Mouse (Mus musculus): ENCODE measurements around the gene Adam15. TPM values are rescaled to one million over a fixed set of nuclear protein-coding genes. Genes with fewer than 3 reads are reported as not detected.

Adam15 gene
- polyA plus RNA-seq, 1 experiment from 2014 or later, result 23.2 TPM

- ATAC-seq (replicated peaks; ENCODE audit: low FRiP score) (no peak), DNase-seq (ENCODE audit: low spot score) (peak; percentile 66)
- Histone ChIP-seq H3K9me3 (ENCODE audit: control insufficient read depth, low read length) (no peaks in the 10 kb centered on the region), H3K4me3 (ENCODE audit: low read depth, low read length) (peak overlapping the region; percentile 64), H3K36me3 (ENCODE audit: control insufficient read depth, insufficient read depth, low read length) (no peaks in the 10 kb centered on the region), H3K27me3 (replicated peaks; ENCODE audit: control insufficient read depth, insufficient read depth, low read length) (no peaks in the 10 kb centered on the region; the same call in 1 of the 2 replicates), H3K27ac (ENCODE audit: low read depth, low read length) (peak overlapping the region; percentile 43), H3K4me2 (peak overlapping the region; percentile 99), H3K9ac (ENCODE audit: low read depth, low read length) (peak overlapping the region; percentile 61), H3K4me1 (replicated peaks; ENCODE audit: control insufficient read depth, insufficient read depth, low read length) (peaks cover 53% of the 10 kb centered on the region)
- 1% methylated on average over 51 of the region's 56 CpGs for WGBS
Measured at GRCm38 (mm10) chr3:89391663-89392511, 42.1 kb upstream of the Adam15 start.

- Histone ChIP-seq H3K9me3 (ENCODE audit: control insufficient read depth, low read length) (no peaks in the 10 kb centered on the region), H3K27ac (ENCODE audit: low read depth, low read length) (peak overlapping the region; percentile 43; the same call in 1 of the 2 replicates), H3K4me3 (ENCODE audit: low read depth, low read length) (peak overlapping the region; percentile 64), H3K4me1 (replicated peaks; ENCODE audit: control insufficient read depth, insufficient read depth, low read length) (peaks cover 50% of the 10 kb centered on the region), H3K27me3 (replicated peaks; ENCODE audit: control insufficient read depth, insufficient read depth, low read length) (no peaks in the 10 kb centered on the region; the same call in 1 of the 2 replicates), H3K9ac (ENCODE audit: low read depth, low read length) (peak overlapping the region; percentile 61), H3K4me2 (peak overlapping the region; percentile 99), H3K36me3 (ENCODE audit: control insufficient read depth, insufficient read depth, low read length) (no peaks in the 10 kb centered on the region; the same call in 1 of the 2 replicates)
- 24% methylated on average over 19 of the region's 19 CpGs for WGBS
- DNase-seq (ENCODE audit: low spot score), result no peak
- no peak for ATAC-seq (replicated peaks; ENCODE audit: low FRiP score)
Measured at GRCm38 (mm10) chr3:89390699-89391662, 41.2 kb upstream of the Adam15 start.

GRCm38 (mm10) chr3:89390111-89390515 is 40.3 kb upstream of the Adam15 start:
- no peaks in the 10 kb centered on the region; the same call in 1 of the 2 replicates for H3K36me3 ChIP-seq (ENCODE audit: control insufficient read depth, insufficient read depth, low read length)
- H3K4me2 ChIP-seq, result no peak overlapping the region; the same call in 1 of the 2 replicates
- no peaks in the 10 kb centered on the region; the same call in 1 of the 2 replicates for H3K27me3 ChIP-seq (replicated peaks; ENCODE audit: control insufficient read depth, insufficient read depth, low read length)
- peaks cover 57% of the 10 kb centered on the region for H3K4me1 ChIP-seq (replicated peaks; ENCODE audit: control insufficient read depth, insufficient read depth, low read length)
- no peak overlapping the region for H3K27ac ChIP-seq (ENCODE audit: low read depth, low read length)
- WGBS, result 42% methylated on average over 5 of the region's 5 CpGs
- no peaks in the 10 kb centered on the region for H3K9me3 ChIP-seq (ENCODE audit: control insufficient read depth, low read length)
- ATAC-seq (replicated peaks; ENCODE audit: low FRiP score), result no peak
- H3K9ac ChIP-seq (ENCODE audit: low read depth, low read length), result no peak overlapping the region
- DNase-seq (ENCODE audit: low spot score), result no peak
- H3K4me3 ChIP-seq (ENCODE audit: low read depth, low read length), result no peak overlapping the region

- H3K27me3 ChIP-seq (replicated peaks; ENCODE audit: control insufficient read depth, insufficient read depth, low read length), result no peaks in the 10 kb centered on the region; the same call in 1 of the 2 replicates
- no peak overlapping the region for H3K4me3 ChIP-seq (ENCODE audit: low read depth, low read length)
- no peak overlapping the region for H3K9ac ChIP-seq (ENCODE audit: low read depth, low read length)
- no peak for DNase-seq (ENCODE audit: low spot score)
- H3K27ac ChIP-seq (ENCODE audit: low read depth, low read length), result no peak overlapping the region
- H3K36me3 ChIP-seq (ENCODE audit: control insufficient read depth, insufficient read depth, low read length), result no peaks in the 10 kb centered on the region; the same call in 1 of the 2 replicates
- 47% methylated on average over 6 of the region's 6 CpGs for whole genome bisulfite sequencing
- no peaks in the 10 kb centered on the region for H3K9me3 ChIP-seq (ENCODE audit: control insufficient read depth, low read length)
- H3K4me2 ChIP-seq, result no peak overlapping the region
- peaks cover 57% of the 10 kb centered on the region for H3K4me1 ChIP-seq (replicated peaks; ENCODE audit: control insufficient read depth, insufficient read depth, low read length)
- no peak for ATAC-seq (replicated peaks; ENCODE audit: low FRiP score)
Measured at GRCm38 (mm10) chr3:89388901-89389740, 39.3 kb upstream of the Adam15 start.

GRCm38 (mm10) chr3:89388134-89388881 is 38.5 kb upstream of the Adam15 start:
- Histone ChIP-seq H3K4me1 (replicated peaks; ENCODE audit: control insufficient read depth, insufficient read depth, low read length) (peaks cover 54% of the 10 kb centered on the region), H3K4me2 (peak overlapping the region; percentile 28; the same call in 1 of the 2 replicates), H3K27ac (ENCODE audit: low read depth, low read length) (no peak overlapping the region), H3K9me3 (ENCODE audit: control insufficient read depth, low read length) (no peaks in the 10 kb centered on the region), H3K27me3 (replicated peaks; ENCODE audit: control insufficient read depth, insufficient read depth, low read length) (no peaks in the 10 kb centered on the region; the same call in 1 of the 2 replicates), H3K9ac (ENCODE audit: low read depth, low read length) (0 out of 2 replicates have a peak overlapping the region, but pooled peaks have one; percentile 11), H3K36me3 (ENCODE audit: control insufficient read depth, insufficient read depth, low read length) (no peaks in the 10 kb centered on the region; the same call in 1 of the 2 replicates), H3K4me3 (ENCODE audit: low read depth, low read length) (no peak overlapping the region)
- WGBS, result 61% methylated on average over 11 of the region's 11 CpGs
- DNase-seq (ENCODE audit: low spot score) (no peak), ATAC-seq (replicated peaks; ENCODE audit: low FRiP score) (no peak)

- Histone ChIP-seq H3K36me3 (ENCODE audit: control insufficient read depth, insufficient read depth, low read length) (no peaks in the 10 kb centered on the region; the same call in 1 of the 2 replicates), H3K9ac (ENCODE audit: low read depth, low read length) (no peak overlapping the region), H3K4me3 (ENCODE audit: low read depth, low read length) (peak overlapping the region; percentile 1; the same call in 1 of the 2 replicates), H3K27me3 (replicated peaks; ENCODE audit: control insufficient read depth, insufficient read depth, low read length) (no peaks in the 10 kb centered on the region; the same call in 1 of the 2 replicates), H3K4me1 (replicated peaks; ENCODE audit: control insufficient read depth, insufficient read depth, low read length) (peaks cover 50% of the 10 kb centered on the region), H3K27ac (ENCODE audit: low read depth, low read length) (no peak overlapping the region), H3K4me2 (peak overlapping the region; percentile 28; the same call in 1 of the 2 replicates), H3K9me3 (ENCODE audit: control insufficient read depth, low read length) (no peaks in the 10 kb centered on the region)
- ATAC-seq (replicated peaks; ENCODE audit: low FRiP score) (no peak), DNase-seq (ENCODE audit: low spot score) (no peak)
- 71% methylated on average over 11 of the region's 11 CpGs for WGBS
Measured at GRCm38 (mm10) chr3:89387632-89388031, 37.8 kb upstream of the Adam15 start.

Measured in liver, embryonic 11.5 days (tissue).